Mouse (Mus musculus) T-helper 1 cell (primary cell): ENCODE data around the gene Ccdc138.

Source experiments
- in situ Hi-C: fragments of 300-600 bp; cut with MboI, MseI; formaldehyde crosslinking; loops from one replicate; pipeline ENCODE4 v1.15.1; 2025; ENCODE audit warnings: high pct_unique_total_duplicates

Ccdc138 gene

GRCm38 (mm10) chr10:58560521-58560920, 62.8 kb downstream of the Ccdc138 start:
- in situ Hi-C loops: loop anchor here (10.0 kb wide), 1 partner anchor 1484 kb away; no protein-coding TSS in a partner anchor

GRCm38 (mm10) chr10:58585427-58586223, 87.9 kb downstream of the Ccdc138 start:
- in situ Hi-C loops: no loop called here

DNA sequence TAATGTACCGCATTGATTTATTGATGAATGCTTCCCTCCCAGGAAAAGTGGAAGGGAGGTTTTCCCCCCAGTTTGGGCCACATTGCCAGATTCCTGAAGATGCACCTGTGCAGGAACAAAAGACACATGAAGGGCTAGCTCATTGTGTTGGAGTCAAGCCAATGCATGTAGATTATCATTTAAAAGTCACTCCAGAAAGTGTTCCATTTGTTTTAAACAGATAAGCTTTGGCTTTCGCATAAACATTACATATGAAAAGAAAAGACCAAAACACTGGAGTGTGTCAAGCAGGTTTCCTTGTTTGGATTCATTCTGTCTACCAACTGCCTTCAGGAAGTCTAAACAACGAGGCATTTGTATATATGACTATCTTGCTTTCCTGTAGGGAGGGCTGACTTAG, 96.7 kb downstream of the Ccdc138 start:
- in situ Hi-C loops: no loop called here

- in situ Hi-C loops: no loop called here
These were observed 97.4 kb downstream of the Ccdc138 start for GRCm38 (mm10) chr10:58595197-58595596.

DNA sequence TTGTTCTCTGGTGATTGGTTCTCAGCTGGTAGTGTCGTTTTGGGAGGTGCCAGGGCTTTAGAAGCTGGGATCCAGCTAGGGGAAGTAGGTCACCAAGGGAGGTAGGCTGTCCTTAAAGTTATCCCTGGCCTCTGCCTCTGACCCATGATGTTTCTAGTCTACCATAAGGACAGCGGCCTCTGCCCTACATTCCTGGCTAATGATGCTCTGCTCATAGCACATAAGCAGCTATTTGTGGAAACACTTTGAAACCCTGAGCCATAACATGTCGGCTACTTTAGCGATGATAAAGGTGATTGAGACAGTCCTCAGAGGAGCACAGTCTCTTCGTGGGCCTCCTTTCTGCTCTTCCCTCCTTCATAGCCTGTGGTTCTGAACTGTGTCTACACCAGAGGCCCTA, 98.1 kb downstream of the Ccdc138 start:
- in situ Hi-C loops: no loop called here

GRCm38 (mm10) chr10:58600151-58600550, 102.4 kb downstream of the Ccdc138 start:
- in situ Hi-C loops: no loop called here

DNA sequence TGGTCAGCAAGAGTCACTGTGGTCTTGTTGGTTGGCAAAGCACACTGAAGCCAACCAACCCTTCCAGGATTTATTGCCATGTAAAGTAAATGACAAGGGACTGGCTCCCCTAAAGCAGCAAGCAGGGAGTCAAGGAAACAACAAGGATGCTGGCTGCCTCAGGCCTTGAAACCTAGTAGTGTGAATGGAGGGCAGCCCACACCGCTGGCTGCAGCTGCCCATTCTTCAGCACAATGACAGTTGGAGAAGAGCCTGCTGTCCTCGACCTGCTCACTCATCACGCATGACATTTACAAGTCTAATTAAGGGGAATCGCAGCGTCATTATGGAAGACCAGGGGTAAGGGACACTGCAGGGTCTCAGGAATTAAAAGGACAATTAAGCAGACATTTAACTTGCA, 103.2 kb downstream of the Ccdc138 start:
- in situ Hi-C loops: no loop called here

- in situ Hi-C loops: no loop called here
These were observed 103.7 kb downstream of the Ccdc138 start for GRCm38 (mm10) chr10:58601431-58601901.

GRCm38 (mm10) chr10:58601946-58602345, 104.2 kb downstream of the Ccdc138 start:
- in situ Hi-C loops: no loop called here

GRCm38 (mm10) chr10:58604779-58605178, 107.0 kb downstream of the Ccdc138 start:
- in situ Hi-C loops: no loop called here

DNA sequence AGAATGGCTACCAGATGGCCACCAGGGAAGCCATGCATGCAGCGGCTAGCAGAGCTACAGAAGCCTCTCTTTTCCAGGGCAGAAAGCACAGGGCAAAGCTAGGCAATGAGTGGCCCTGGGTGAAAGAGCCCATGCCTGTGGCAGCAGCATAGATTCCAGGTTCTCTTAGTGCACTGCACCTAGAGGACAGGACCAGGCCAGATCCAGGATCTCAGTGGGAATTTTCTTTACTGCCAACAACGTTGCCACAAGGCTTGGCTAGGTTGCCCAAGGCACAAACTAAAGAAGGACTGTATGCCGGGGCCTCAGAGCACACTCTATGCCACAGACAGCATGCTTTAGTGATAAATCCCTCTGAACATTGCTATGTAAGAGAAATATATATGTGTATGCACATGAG, 108.6 kb downstream of the Ccdc138 start:
- in situ Hi-C loops: no loop called here

DNA sequence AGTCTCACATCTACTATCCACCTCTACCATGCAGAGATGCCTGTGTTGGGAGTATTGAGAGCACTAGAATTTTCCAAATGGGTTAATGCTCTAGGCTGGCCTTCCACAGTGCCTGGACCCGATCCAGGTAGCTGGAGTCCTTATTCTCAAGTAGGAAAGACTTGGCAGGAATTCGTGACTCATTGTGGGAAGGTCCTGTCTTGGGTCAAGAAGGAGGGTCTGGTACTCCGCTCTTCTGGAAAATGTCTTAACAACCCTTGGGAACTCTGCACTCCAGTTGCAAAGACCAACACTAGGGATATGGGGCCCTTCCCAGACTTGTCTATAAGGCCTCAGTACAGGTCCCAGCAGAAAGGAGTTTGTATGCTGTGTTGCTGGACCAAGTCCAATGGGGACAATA, 111.1 kb downstream of the Ccdc138 start:
- in situ Hi-C loops: no loop called here

GRCm38 (mm10) chr10:58610484-58611261, 112.9 kb downstream of the Ccdc138 start:
- in situ Hi-C loops: no loop called here

- in situ Hi-C loops: no loop called here
These were observed 116.9 kb downstream of the Ccdc138 start for GRCm38 (mm10) chr10:58614601-58615000.

- in situ Hi-C loops: no loop called here
These were observed 118.8 kb downstream of the Ccdc138 start for GRCm38 (mm10) chr10:58616565-58616964.

GRCm38 (mm10) chr10:58618501-58619216, 120.9 kb downstream of the Ccdc138 start:
- in situ Hi-C loops: no loop called here

- in situ Hi-C loops: no loop called here
These were observed 121.5 kb downstream of the Ccdc138 start for GRCm38 (mm10) chr10:58619266-58619665.

DNA sequence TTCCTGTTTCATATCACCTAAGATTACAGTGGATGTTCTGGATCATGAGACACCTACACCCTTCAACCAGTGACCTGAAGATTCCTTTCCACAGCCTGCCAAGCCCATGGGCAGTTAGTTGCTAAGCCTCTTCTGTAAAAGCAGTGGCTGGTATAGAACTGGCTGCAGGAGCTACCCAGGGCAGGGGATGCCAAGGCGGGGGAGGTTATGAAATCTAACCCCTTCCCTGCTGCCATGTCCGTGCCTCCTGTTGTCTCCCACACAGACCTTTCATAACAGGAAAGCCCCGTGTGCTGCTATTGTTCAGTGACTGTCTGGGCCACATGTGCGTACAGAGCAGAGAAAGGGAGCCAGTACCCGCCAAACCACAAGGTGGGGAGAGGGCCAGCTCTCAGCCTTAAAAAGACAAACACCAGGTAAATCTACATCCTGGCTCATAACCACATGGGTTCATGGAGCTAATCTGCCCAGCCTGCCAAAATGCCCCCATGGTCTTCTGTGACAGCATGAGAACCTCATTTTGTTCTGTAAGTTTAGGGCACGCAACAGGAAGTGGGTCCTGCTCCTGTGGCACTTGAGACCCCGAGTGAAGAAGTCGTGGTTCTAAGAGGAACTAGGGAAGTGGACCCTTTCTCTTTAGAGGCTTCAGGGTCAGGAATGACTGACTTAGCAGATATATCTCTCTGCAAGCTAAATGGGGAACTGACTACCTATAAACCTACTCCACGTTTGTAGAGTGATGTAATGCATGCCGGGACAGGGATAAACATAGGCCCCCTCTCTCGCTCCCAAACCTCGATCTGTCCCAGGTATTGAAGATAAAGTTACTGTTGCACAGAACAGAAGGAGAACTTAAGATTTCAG, 127.3 kb downstream of the Ccdc138 start:
- in situ Hi-C loops: no loop called here
